ENCODE assay signal across 28 mouse cellular contexts in the genomic region with DNA sequence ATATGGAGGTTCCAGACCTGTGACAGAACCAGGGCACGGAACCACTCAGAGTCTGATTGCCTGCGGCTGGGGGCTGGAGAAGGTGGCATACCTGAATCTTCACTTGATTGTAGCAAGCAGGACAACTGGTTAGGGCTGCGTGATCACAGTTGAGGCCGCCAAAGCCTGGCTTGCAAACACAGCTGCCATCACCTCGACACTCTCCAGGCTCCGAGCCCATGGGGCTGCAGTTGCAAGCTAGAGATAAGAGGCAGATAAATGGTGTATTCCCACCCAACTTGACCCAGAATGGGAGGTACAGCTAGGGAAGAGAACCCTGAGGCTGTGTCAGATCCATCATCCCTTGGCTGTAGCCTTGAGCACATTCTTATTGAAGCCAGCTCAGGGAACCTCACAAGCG. TPM values are rescaled to one million over a fixed set of nuclear protein-coding genes. Genes with fewer than 3 reads are reported as not detected.
DNase-seq lines count a peak whose midpoint lies in the region; ATAC-seq and TF ChIP-seq lines count a peak whose summit lies in the region.
"Had no signal": no experiment of that assay in that cellular context is flagged by ENCODE, and none has a peak within 500 bp of the region (broad histone marks: within the 10 kb centered on the region; RNA-seq: fewer than 3 reads in every experiment).

No protein-coding gene starts in this region.

- intact Hi-C loops in heart, postnatal 25 days (cut with DNase I): no loop called here

- no peak for ATAC-seq in heart, embryonic 13.5 days (ENCODE audit: extremely low read depth, insufficient number of reproducible peaks, low FRiP score, low TSS enrichment)
- ATAC-seq in lung, embryonic 14.5 days (ENCODE audit: insufficient read depth): no peak
- ATAC-seq in stomach, postnatal 0 days (ENCODE audit: low FRiP score, low TSS enrichment): no peak
- ATAC-seq: forebrain, embryonic 13.5 days; hindbrain, embryonic 16.5 days; midbrain, embryonic 13.5 days had no signal

- no peak for TF ChIP-seq EP300 in MEL (IDR thresholded peaks at IDR 0.05; ENCODE audit: low read depth in 1 of 2, low read length in 2 of 2)
- TF ChIP-seq EP300 in stomach, postnatal 0 days (optimal IDR thresholded peaks at IDR 0.05): no peak

- WGBS in heart, embryonic 13.5 days: 28% methylated on average over 7 of the region's 7 CpGs
- 35% methylated on average over 7 of the region's 7 CpGs for WGBS in lung, embryonic 14.5 days
- 56% methylated on average over 7 of the region's 7 CpGs for WGBS in stomach, postnatal 0 days

- no peak for DNase-seq in heart, postnatal 25 days (ENCODE audit: low spot score)
- peak; percentile 26 for DNase-seq in lung, embryonic 14.5 days
- no peak for DNase-seq in lung, adult 18-20 months
- DNase-seq in MEL (ENCODE audit: low read depth, low spot score): peak; percentile 23
- DNase-seq in stomach, postnatal 0 days (ENCODE audit: low spot score): no peak
- DNase-seq in adrenal gland, adult (ENCODE audit: inconsistent age in 2 of 2, low spot score in 1 of 2): no peak
- DNase-seq: adrenal gland, postnatal 25 days; cerebellum, adult 11-12 months; cerebellum, adult 9-11 months; gastrocnemius, postnatal 14 days; kidney, adult 8-10 months; kidney, postnatal 4 days; right cerebral cortex, postnatal 14 days had no signal

- H3K9me3 ChIP-seq in heart, embryonic 13.5 days: no peaks in the 10 kb centered on the region
- H3K9me3 ChIP-seq in lung, embryonic 14.5 days (ENCODE audit: low read depth, low read length): no peaks in the 10 kb centered on the region
- no peaks in the 10 kb centered on the region for H3K9me3 ChIP-seq in MEL (replicated peaks; ENCODE audit: insufficient read depth, low read length)
- H3K9me3 ChIP-seq in stomach, postnatal 0 days (ENCODE audit: control insufficient read depth, low read length): no peaks in the 10 kb centered on the region
- H3K9me3 ChIP-seq: embryonic facial prominence, embryonic 10.5 days; embryonic facial prominence, embryonic 15.5 days; forebrain, embryonic 13.5 days; hindbrain, embryonic 10.5 days; intestine, embryonic 15.5 days; limb, embryonic 13.5 days; midbrain, embryonic 13.5 days; neural tube, embryonic 13.5 days had no signal

- H3K36me3 ChIP-seq in heart, embryonic 13.5 days: no peaks in the 10 kb centered on the region
- H3K36me3 ChIP-seq in lung, embryonic 14.5 days (ENCODE audit: insufficient read depth): no peaks in the 10 kb centered on the region
- H3K36me3 ChIP-seq in MEL (ENCODE audit: control insufficient read depth in 1 of 2, insufficient read depth in 2 of 2, low read length in 2 of 2): peaks cover 0 to 7% of the 10 kb centered on the region in 2 experiments; a peak in 2 of 4 replicates
- no peaks in the 10 kb centered on the region for H3K36me3 ChIP-seq in stomach, postnatal 0 days (ENCODE audit: control insufficient read depth, insufficient read depth, low read length)
- H3K36me3 ChIP-seq: embryonic facial prominence, embryonic 10.5 days; embryonic facial prominence, embryonic 15.5 days; hindbrain, embryonic 10.5 days; intestine, embryonic 15.5 days; limb, embryonic 13.5 days; midbrain, embryonic 13.5 days; neural tube, embryonic 13.5 days had no signal

- H3K79me2 ChIP-seq in MEL (ENCODE audit: control insufficient read depth, insufficient read depth, low read length, poor library complexity): no peaks in the 10 kb centered on the region

- peak overlapping the region; percentile 20; the same call in 1 of the 2 replicates for H3K9ac ChIP-seq in heart, embryonic 13.5 days
- no peak overlapping the region for H3K9ac ChIP-seq in lung, embryonic 14.5 days
- H3K9ac ChIP-seq in MEL (ENCODE audit: control insufficient read depth, low read depth, low read length, poor library complexity, severe bottlenecking): no peak overlapping the region
- no peak overlapping the region; the same call in 1 of the 2 replicates for H3K9ac ChIP-seq in stomach, postnatal 0 days (ENCODE audit: low read length)
- H3K9ac ChIP-seq: embryonic facial prominence, embryonic 15.5 days; forebrain, embryonic 13.5 days; intestine, embryonic 15.5 days; limb, embryonic 13.5 days; midbrain, embryonic 13.5 days; neural tube, embryonic 13.5 days had no signal

- no peak for TF ChIP-seq CTCF in lung, embryonic 14.5 days (IDR thresholded peaks at IDR 0.05; ENCODE audit: low read depth)
- no peak for TF ChIP-seq CTCF in MEL (IDR thresholded peaks at IDR 0.05 in 2 of 3, conservative IDR thresholded peaks at IDR 0.05 in 1 of 3; ENCODE audit: control insufficient read depth in 1 of 3, insufficient read depth in 1 of 3, low read depth in 2 of 3, low read length in 3 of 3, poor library complexity in 1 of 3, severe bottlenecking in 1 of 3)
- TF ChIP-seq CTCF in stomach, postnatal 0 days (IDR thresholded peaks at IDR 0.05; ENCODE audit: low read depth): no peak

- TF ChIP-seq RAD21 in MEL (IDR thresholded peaks at IDR 0.05; ENCODE audit: low read depth, low read length): no peak

- 0 out of 2 replicates have a peak overlapping the region, but pooled peaks have one; percentile 15 for H3K27ac ChIP-seq in heart, embryonic 13.5 days (replicated peaks)
- no peak overlapping the region for H3K27ac ChIP-seq in lung, embryonic 14.5 days (ENCODE audit: low read depth)
- no peak overlapping the region for H3K27ac ChIP-seq in MEL (ENCODE audit: control insufficient read depth, low read depth, low read length)
- H3K27ac ChIP-seq in stomach, postnatal 0 days (replicated peaks): peak overlapping the region; percentile 24; the same call in 1 of the 2 replicates
- H3K27ac ChIP-seq: embryonic facial prominence, embryonic 10.5 days; forebrain, embryonic 13.5 days; hindbrain, embryonic 10.5 days; kidney, postnatal 0 days; limb, embryonic 13.5 days; midbrain, embryonic 13.5 days; neural tube, embryonic 13.5 days had no signal

- H3K4me3 ChIP-seq in heart, embryonic 13.5 days: no peak overlapping the region
- H3K4me3 ChIP-seq in lung, embryonic 14.5 days (ENCODE audit: low read depth, low read length): no peak overlapping the region
- no peak overlapping the region for H3K4me3 ChIP-seq in MEL (ENCODE audit: control insufficient read depth in 1 of 2, insufficient read depth in 1 of 2, low read depth in 2 of 2, low read length in 2 of 2)
- H3K4me3 ChIP-seq in stomach, postnatal 0 days (ENCODE audit: low read depth, low read length): no peak overlapping the region
- H3K4me3 ChIP-seq: embryonic facial prominence, embryonic 10.5 days; embryonic facial prominence, embryonic 15.5 days; forebrain, embryonic 13.5 days; hindbrain, embryonic 10.5 days; intestine, embryonic 15.5 days; limb, embryonic 13.5 days; megakaryocyte, embryonic 14.5 days; midbrain, embryonic 13.5 days; neural tube, embryonic 13.5 days had no signal

- TF ChIP-seq POLR2A in MEL (IDR thresholded peaks at IDR 0.05; ENCODE audit: control insufficient read depth in 1 of 2, insufficient read depth in 1 of 2, low read depth in 1 of 2, low read length in 2 of 2, poor library complexity in 1 of 2): no peak

- no peak overlapping the region for H3K4me2 ChIP-seq in heart, embryonic 13.5 days
- no peak overlapping the region for H3K4me2 ChIP-seq in lung, embryonic 14.5 days
- H3K4me2 ChIP-seq in stomach, postnatal 0 days (replicated peaks; ENCODE audit: low read depth): no peak overlapping the region
- H3K4me2 ChIP-seq: embryonic facial prominence, embryonic 15.5 days; forebrain, embryonic 13.5 days; intestine, embryonic 15.5 days; limb, embryonic 13.5 days; liver, embryonic 11.5 days; midbrain, embryonic 13.5 days; neural tube, embryonic 13.5 days had no signal

- no peaks in the 10 kb centered on the region for H3K27me3 ChIP-seq in heart, embryonic 13.5 days (replicated peaks)
- no peaks in the 10 kb centered on the region for H3K27me3 ChIP-seq in lung, embryonic 14.5 days (ENCODE audit: insufficient read depth, low read length)
- no peaks in the 10 kb centered on the region for H3K27me3 ChIP-seq in MEL (ENCODE audit: control insufficient read depth in 1 of 2, insufficient read depth in 2 of 2, low read length in 2 of 2)
- H3K27me3 ChIP-seq in stomach, postnatal 0 days (ENCODE audit: control insufficient read depth, insufficient read depth, low read length): no peaks in the 10 kb centered on the region
- H3K27me3 ChIP-seq: embryonic facial prominence, embryonic 15.5 days; forebrain, embryonic 13.5 days; intestine, embryonic 15.5 days; limb, embryonic 13.5 days; midbrain, embryonic 13.5 days; neural tube, embryonic 13.5 days had no signal

- H3K4me1 ChIP-seq in heart, embryonic 13.5 days: peaks cover 44% of the 10 kb centered on the region
- peaks cover 22% of the 10 kb centered on the region for H3K4me1 ChIP-seq in lung, embryonic 14.5 days (ENCODE audit: insufficient read depth)
- peaks cover 0 to 19% of the 10 kb centered on the region in 2 experiments; a peak in 2 of 4 replicates for H3K4me1 ChIP-seq in MEL (ENCODE audit: control insufficient read depth in 1 of 2, insufficient read depth in 2 of 2, low read length in 2 of 2)
- H3K4me1 ChIP-seq in stomach, postnatal 0 days (replicated peaks; ENCODE audit: control insufficient read depth, insufficient read depth): no peaks in the 10 kb centered on the region

TF ChIP-seq in MEL, 35 proteins besides CTCF, POLR2A, EP300 and RAD21:
- 0 out of 2 replicates have a peak, but pooled peaks have one; percentile 35 for TF ChIP-seq GATA1 (IDR thresholded peaks at IDR 0.05; ENCODE audit: low read depth, low read length)
- TF ChIP-seq POLR2AphosphoS5 (IDR thresholded peaks at IDR 0.05; ENCODE audit: borderline replicate concordance, low read depth, low read length): no peak
- TF ChIP-seq TCF12 (IDR thresholded peaks at IDR 0.05; ENCODE audit: low read depth, low read length): 0 out of 2 replicates have a peak, but pooled peaks have one; percentile 36

RNA-seq across cellular contexts. Expression of gene Lamc2, which starts 46.6 kb away (rescaled TPM):
- 10.0 and 10.4 TPM in 2 replicates for polyA plus RNA-seq in heart, embryonic 13.5 days (2015; fragmentation: Nextera tagmentation; extraction: Ambion mirVana)
- 1 to 10 TPM; 8.7 to 9.3 TPM for total RNA-seq in heart, postnatal 25 days (2021)
- polyA plus RNA-seq in lung, embryonic 14.5 days (2014; fragmentation: Nextera tagmentation; extraction: Ambion mirVana): 55.7 and 55.9 TPM in 2 replicates
- total RNA-seq in MEL (2012; rRNA removed): 0.03 and 0.04 TPM in 2 replicates
- under 1 TPM in 1 of 2 experiments, not detected in 1; 0.03 TPM for polyA plus RNA-seq in MEL (2012; ENCODE audit: insufficient read depth in 1 of 2, insufficient read length in 2 of 2, low read depth in 1 of 2, low replicate concordance in 2 of 2, missing spikeins in 1 of 2)
- polyA plus RNA-seq in stomach, postnatal 0 days (2015; fragmentation: Nextera tagmentation; extraction: Ambion mirVana): 17.6 and 18.2 TPM in 2 replicates
- total RNA-seq: common myeloid progenitor, adult 5-6 weeks; granulocyte monocyte progenitor cell, adult 5-6 weeks had no signal

Comparison
In these comparisons a context has a peak if more than half of its experiments do, and no peak if none do; other contexts are left out.
1. DNase-seq: peak in lung, embryonic 14.5 days (single experiment) and MEL (single experiment); none in heart, postnatal 25 days (single experiment), lung, adult 18-20 months (0 of 2), stomach, postnatal 0 days (single experiment) and adrenal gland, adult (0 of 2).
2. H3K27ac ChIP-seq: peak in heart, embryonic 13.5 days (single experiment) and stomach, postnatal 0 days (single experiment); none in lung, embryonic 14.5 days (single experiment) and MEL (single experiment).
3. RNA of gene Lamc2, which starts 46.6 kb away (polyA plus RNA-seq): 55.7 to 55.9 TPM in lung, embryonic 14.5 days, 17.6 to 18.2 TPM in stomach, postnatal 0 days and 10.0 to 10.4 TPM in heart, embryonic 13.5 days; 0.03 TPM in MEL; every median in the first group is over 10 times any median in the second.